Mouse (Mus musculus): ENCODE data around the gene Vps37b. TPM values are rescaled to one million over a fixed set of nuclear protein-coding genes. Genes with fewer than 3 reads are reported as not detected.

The Vps37b gene
- polyA plus RNA-seq, 1 experiment from 2014 or later, result 31.3 TPM

DNA sequence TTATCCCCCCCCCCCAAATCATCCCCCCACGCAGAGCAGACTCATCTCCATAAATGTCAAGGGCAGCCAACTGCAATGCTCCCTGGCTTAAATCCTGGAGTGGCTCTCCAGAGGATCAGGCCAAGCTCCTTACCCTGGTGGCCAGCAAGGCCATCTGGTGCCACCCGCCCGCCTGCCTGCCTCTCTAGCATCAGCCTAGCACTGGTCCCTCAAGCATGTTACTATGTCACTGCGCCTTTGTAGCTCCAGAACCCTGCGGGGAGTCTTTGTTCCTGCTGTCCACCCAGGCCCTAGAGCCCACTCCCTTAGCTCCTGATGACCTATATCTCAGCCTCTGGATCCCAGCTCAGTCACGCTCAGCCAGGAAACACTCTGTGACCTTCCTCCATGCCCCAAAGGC, 7.4 kb downstream of the Vps37b start:
- no peak overlapping the region for H3K27ac ChIP-seq (replicated peaks; ENCODE audit: low read depth, low read length)
- no peak for ATAC-seq (replicated peaks; ENCODE audit: insufficient number of reproducible peaks, low FRiP score, low TSS enrichment, low read depth)
- H3K36me3 ChIP-seq (replicated peaks; ENCODE audit: control insufficient read depth, insufficient read depth, low read depth, low read length), result no peaks in the 10 kb centered on the region
- H3K9me3 ChIP-seq (replicated peaks; ENCODE audit: control insufficient read depth, low read length), result no peaks in the 10 kb centered on the region
- H3K4me1 ChIP-seq (ENCODE audit: control insufficient read depth, insufficient read depth, low read length), result no peaks in the 10 kb centered on the region; the same call in 1 of the 2 replicates
- DNase-seq (ENCODE audit: low spot score), result no peak
- WGBS, result 75% methylated on average over 6 of the region's 6 CpGs
- H3K9ac ChIP-seq (replicated peaks; ENCODE audit: low read length), result no peak overlapping the region; the same call in 1 of the 2 replicates
- H3K27me3 ChIP-seq (ENCODE audit: control insufficient read depth, insufficient read depth, low read length), result no peaks in the 10 kb centered on the region
- no peak overlapping the region for H3K4me3 ChIP-seq (ENCODE audit: low read depth, low read length)
- H3K4me2 ChIP-seq (ENCODE audit: low read depth, low read length), result no peak overlapping the region

DNA sequence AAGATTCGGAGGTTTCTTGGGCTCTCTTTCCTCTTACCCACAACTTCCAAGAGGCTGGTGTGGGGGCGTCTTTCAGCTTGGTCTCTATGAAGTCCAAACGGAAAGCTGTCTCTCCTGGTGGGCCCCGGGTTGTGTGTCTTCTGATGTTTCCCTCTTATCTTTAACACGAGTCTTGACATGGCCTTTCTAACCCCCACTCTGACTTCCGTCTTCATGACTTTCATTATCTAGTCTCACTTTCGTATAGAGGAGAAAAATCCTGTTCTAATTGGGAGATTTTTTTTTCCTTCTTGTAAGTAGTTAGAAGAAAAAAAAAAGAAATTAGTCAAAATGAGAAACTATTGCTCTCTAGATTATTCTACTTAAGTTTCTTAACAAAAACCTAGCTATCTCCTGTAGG, 9.7 kb downstream of the Vps37b start:
- Histone ChIP-seq H3K9me3 (replicated peaks; ENCODE audit: control insufficient read depth, low read length) (no peaks in the 10 kb centered on the region), H3K27ac (replicated peaks; ENCODE audit: low read depth, low read length) (no peak overlapping the region), H3K4me3 (ENCODE audit: low read depth, low read length) (no peak overlapping the region), H3K4me1 (ENCODE audit: control insufficient read depth, insufficient read depth, low read length) (no peaks in the 10 kb centered on the region; the same call in none of the 2 replicates), H3K9ac (replicated peaks; ENCODE audit: low read length) (no peak overlapping the region), H3K36me3 (replicated peaks; ENCODE audit: control insufficient read depth, insufficient read depth, low read depth, low read length) (no peaks in the 10 kb centered on the region), H3K27me3 (ENCODE audit: control insufficient read depth, insufficient read depth, low read length) (no peaks in the 10 kb centered on the region), H3K4me2 (ENCODE audit: low read depth, low read length) (no peak overlapping the region)
- DNase-seq (ENCODE audit: low spot score) (no peak), ATAC-seq (replicated peaks; ENCODE audit: insufficient number of reproducible peaks, low FRiP score, low TSS enrichment, low read depth) (no peak)
- 78% methylated on average over 7 of the region's 7 CpGs for WGBS

DNA sequence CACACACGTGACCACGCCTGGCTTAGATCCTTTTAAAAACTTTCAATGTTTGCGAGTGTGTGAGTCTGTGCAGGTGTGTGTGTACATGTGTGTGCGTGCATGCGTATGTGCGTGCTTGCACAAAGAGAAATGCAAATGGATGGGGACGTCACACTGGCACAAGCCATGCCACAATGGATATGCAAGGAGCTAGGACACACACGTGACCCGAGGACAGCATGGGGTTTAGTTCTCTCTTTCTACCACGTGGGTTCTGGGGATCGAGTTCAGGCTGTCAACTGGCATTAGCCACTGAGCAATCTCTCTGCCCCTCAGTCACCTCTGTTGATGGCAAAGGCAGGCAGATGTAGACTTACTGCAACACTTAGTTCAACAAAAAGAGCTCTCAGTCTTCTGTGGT, 10.4 kb downstream of the Vps37b start:
- no peak overlapping the region for H3K27ac ChIP-seq (replicated peaks; ENCODE audit: low read depth, low read length)
- H3K9ac ChIP-seq (replicated peaks; ENCODE audit: low read length), result no peak overlapping the region
- H3K36me3 ChIP-seq (replicated peaks; ENCODE audit: control insufficient read depth, insufficient read depth, low read depth, low read length), result no peaks in the 10 kb centered on the region
- ATAC-seq (replicated peaks; ENCODE audit: insufficient number of reproducible peaks, low FRiP score, low TSS enrichment, low read depth), result no peak
- 83% methylated on average over 11 of the region's 11 CpGs for WGBS
- H3K27me3 ChIP-seq (ENCODE audit: control insufficient read depth, insufficient read depth, low read length), result no peaks in the 10 kb centered on the region
- H3K4me3 ChIP-seq (ENCODE audit: low read depth, low read length), result no peak overlapping the region
- H3K9me3 ChIP-seq (replicated peaks; ENCODE audit: control insufficient read depth, low read length), result no peaks in the 10 kb centered on the region
- H3K4me1 ChIP-seq (ENCODE audit: control insufficient read depth, insufficient read depth, low read length), result no peaks in the 10 kb centered on the region; the same call in none of the 2 replicates
- DNase-seq (ENCODE audit: low spot score), result no peak
- H3K4me2 ChIP-seq (ENCODE audit: low read depth, low read length), result no peak overlapping the region

DNA sequence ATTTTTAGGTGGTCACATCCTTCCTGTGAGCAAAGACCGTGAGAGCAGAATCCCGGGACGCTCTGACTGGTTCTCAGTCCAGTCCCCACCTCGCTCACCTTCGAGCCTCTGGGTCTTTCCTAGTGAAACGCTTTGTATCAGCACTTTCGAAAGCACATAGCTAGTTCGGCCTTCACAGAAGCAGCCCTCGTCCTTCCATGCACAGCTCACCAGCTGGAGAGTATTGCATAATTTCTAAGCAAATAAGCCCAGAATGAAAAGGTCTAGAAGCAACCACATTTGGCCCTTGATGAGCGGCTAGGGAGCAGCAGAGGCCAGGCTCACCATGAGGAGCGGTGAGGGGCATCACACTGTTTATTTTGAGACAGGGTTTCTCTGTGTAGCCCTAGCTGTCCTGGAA, 10.9 kb downstream of the Vps37b start:
- ATAC-seq (replicated peaks; ENCODE audit: insufficient number of reproducible peaks, low FRiP score, low TSS enrichment, low read depth), result no peak
- Histone ChIP-seq H3K4me3 (ENCODE audit: low read depth, low read length) (no peak overlapping the region), H3K9ac (replicated peaks; ENCODE audit: low read length) (no peak overlapping the region)

DNA sequence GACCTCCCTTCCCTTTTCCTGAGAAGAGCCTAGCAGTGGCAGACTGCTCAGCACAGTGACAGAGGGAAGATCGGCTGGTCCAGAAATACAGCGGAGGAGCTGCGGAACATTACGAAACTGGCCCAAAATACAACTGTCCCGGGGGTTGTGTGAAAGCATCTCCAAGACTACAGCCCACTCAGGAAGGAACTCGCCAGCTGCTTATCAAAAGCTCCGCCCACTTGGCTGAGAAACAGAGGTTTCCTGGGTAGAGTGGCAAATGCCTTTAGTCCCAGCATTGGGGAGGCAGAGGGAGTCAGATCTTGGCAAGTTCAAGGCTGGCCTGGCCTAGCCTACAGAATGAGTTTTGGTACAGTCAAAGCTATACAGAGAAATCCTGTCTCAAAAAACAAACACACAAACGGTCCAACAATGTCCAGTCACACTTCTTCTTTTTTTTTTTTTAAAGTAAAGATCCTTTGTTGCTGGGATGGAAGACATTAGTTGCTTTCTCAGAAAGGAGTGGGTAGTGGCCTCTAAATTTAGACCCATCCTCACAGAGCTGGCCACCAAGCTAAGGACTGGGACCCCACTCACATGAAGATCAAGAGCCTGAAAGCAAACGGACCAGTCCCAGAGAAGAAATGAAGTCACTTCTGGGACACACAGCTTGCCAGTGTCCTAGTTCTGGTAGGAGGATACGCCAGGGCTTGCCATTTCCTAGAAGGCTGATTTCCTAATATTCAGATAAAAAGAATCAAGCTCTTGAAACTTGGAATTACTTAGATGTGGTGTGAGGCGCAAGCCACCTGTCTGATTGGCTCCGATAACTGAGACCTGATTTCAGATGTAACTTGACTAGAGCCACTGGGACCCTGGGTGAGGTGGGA, 12.5 kb downstream of the Vps37b start:
- Histone ChIP-seq H3K27ac (replicated peaks; ENCODE audit: low read depth, low read length) (no peak overlapping the region), H3K9me3 (replicated peaks; ENCODE audit: control insufficient read depth, low read length) (no peaks in the 10 kb centered on the region), H3K36me3 (replicated peaks; ENCODE audit: control insufficient read depth, insufficient read depth, low read depth, low read length) (no peaks in the 10 kb centered on the region), H3K27me3 (ENCODE audit: control insufficient read depth, insufficient read depth, low read length) (no peaks in the 10 kb centered on the region), H3K4me1 (ENCODE audit: control insufficient read depth, insufficient read depth, low read length) (no peaks in the 10 kb centered on the region; the same call in 1 of the 2 replicates), H3K9ac (replicated peaks; ENCODE audit: low read length) (no peak overlapping the region), H3K4me3 (ENCODE audit: low read depth, low read length) (no peak overlapping the region), H3K4me2 (ENCODE audit: low read depth, low read length) (no peak overlapping the region)
- ATAC-seq (replicated peaks; ENCODE audit: insufficient number of reproducible peaks, low FRiP score, low TSS enrichment, low read depth), result no peak
- no peak for DNase-seq (ENCODE audit: low spot score)
- 77% methylated on average over 12 of the region's 12 CpGs for WGBS

More for the DNA sequence above, 10.9 kb downstream of the Vps37b start:
- Histone ChIP-seq H3K9me3 (replicated peaks; ENCODE audit: control insufficient read depth, low read length) (no peaks in the 10 kb centered on the region), H3K27ac (replicated peaks; ENCODE audit: low read depth, low read length) (no peak overlapping the region), H3K4me1 (ENCODE audit: control insufficient read depth, insufficient read depth, low read length) (no peaks in the 10 kb centered on the region; the same call in none of the 2 replicates), H3K4me2 (ENCODE audit: low read depth, low read length) (no peak overlapping the region), H3K36me3 (replicated peaks; ENCODE audit: control insufficient read depth, insufficient read depth, low read depth, low read length) (no peaks in the 10 kb centered on the region), H3K27me3 (ENCODE audit: control insufficient read depth, insufficient read depth, low read length) (no peaks in the 10 kb centered on the region)
- WGBS, result 92% methylated on average over 11 of the region's 11 CpGs
- no peak for DNase-seq (ENCODE audit: low spot score)

DNA sequence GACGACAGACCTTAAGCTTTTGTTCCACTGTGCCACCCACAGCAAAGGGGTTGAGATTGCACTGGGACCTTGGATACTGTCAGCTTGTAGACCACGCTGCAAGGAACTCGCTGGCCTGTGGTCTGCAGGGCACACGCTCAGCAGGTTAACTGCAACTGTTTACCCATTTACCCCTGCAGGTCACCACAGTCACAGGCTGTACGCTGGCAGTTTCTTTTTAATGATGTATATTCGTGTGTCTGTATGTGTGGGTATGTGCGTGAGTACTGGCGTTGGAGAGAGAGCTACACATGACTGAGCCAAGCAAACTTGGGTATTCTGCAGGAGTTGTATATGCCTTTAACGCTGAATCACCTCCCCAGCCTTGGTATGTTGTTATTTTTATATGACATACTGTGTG, 13.4 kb downstream of the Vps37b start:
- Histone ChIP-seq H3K4me2 (ENCODE audit: low read depth, low read length) (no peak overlapping the region), H3K9ac (replicated peaks; ENCODE audit: low read length) (no peak overlapping the region), H3K27ac (replicated peaks; ENCODE audit: low read depth, low read length) (no peak overlapping the region), H3K36me3 (replicated peaks; ENCODE audit: control insufficient read depth, insufficient read depth, low read depth, low read length) (no peaks in the 10 kb centered on the region), H3K4me1 (ENCODE audit: control insufficient read depth, insufficient read depth, low read length) (no peaks in the 10 kb centered on the region; the same call in 1 of the 2 replicates), H3K9me3 (replicated peaks; ENCODE audit: control insufficient read depth, low read length) (no peaks in the 10 kb centered on the region), H3K27me3 (ENCODE audit: control insufficient read depth, insufficient read depth, low read length) (no peaks in the 10 kb centered on the region), H3K4me3 (ENCODE audit: low read depth, low read length) (no peak overlapping the region)
- DNase-seq (ENCODE audit: low spot score) (no peak), ATAC-seq (replicated peaks; ENCODE audit: insufficient number of reproducible peaks, low FRiP score, low TSS enrichment, low read depth) (no peak)
- WGBS, result 89% methylated on average over 9 of the region's 9 CpGs

DNA sequence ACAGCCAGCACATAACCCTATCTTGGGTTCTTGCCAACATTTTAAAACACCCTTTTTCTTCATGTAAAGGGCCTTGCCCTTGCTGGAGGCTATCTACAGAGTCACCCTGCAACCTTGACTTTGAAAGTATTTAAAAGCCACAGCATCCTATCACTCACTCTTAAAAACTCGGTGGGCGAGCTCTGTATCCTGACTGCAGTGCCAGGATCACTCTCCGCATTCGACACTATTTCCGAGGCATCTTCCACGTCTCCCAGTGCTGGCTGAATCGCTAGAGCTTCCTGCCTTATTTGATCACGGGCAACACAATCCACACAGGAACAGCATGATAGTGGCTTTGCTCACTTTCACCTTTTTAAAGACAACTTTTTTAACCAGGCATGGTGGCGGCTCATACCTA, 14.1 kb downstream of the Vps37b start:
- no peak overlapping the region for H3K27ac ChIP-seq (replicated peaks; ENCODE audit: low read depth, low read length)
- H3K9ac ChIP-seq (replicated peaks; ENCODE audit: low read length), result no peak overlapping the region
- 88% methylated on average over 9 of the region's 9 CpGs for whole genome bisulfite sequencing
- no peaks in the 10 kb centered on the region for H3K27me3 ChIP-seq (ENCODE audit: control insufficient read depth, insufficient read depth, low read length)
- H3K4me2 ChIP-seq (ENCODE audit: low read depth, low read length), result no peak overlapping the region
- H3K4me1 ChIP-seq (ENCODE audit: control insufficient read depth, insufficient read depth, low read length), result no peaks in the 10 kb centered on the region; the same call in 1 of the 2 replicates
- no peaks in the 10 kb centered on the region for H3K9me3 ChIP-seq (replicated peaks; ENCODE audit: control insufficient read depth, low read length)
- no peaks in the 10 kb centered on the region for H3K36me3 ChIP-seq (replicated peaks; ENCODE audit: control insufficient read depth, insufficient read depth, low read depth, low read length)
- no peak overlapping the region for H3K4me3 ChIP-seq (ENCODE audit: low read depth, low read length)
- no peak for DNase-seq (ENCODE audit: low spot score)
- no peak for ATAC-seq (replicated peaks; ENCODE audit: insufficient number of reproducible peaks, low FRiP score, low TSS enrichment, low read depth)

DNA sequence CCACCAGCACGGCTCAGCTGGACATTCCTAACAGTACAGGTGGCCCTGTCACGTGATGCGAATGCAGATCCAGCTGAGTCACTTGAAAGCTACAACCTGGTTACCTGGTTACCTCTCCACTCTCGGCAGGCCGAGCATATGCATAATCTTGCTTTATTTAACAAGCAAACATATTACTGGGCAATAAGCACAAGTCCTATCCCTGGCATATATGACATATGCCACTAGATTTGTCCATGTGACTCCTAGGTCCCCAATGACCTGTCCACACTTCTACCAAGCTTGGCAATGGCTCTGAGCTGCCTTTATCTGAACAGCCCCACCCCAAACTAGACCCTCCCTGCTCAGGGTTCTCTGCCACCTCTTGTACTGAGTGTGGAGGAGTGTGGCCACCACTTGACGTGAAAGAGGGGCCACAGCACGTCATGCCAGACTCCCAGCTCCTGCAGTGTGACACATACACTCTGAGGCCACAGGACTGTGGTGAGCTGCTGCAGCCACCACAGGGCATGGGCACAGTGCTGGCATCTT, 15.7 kb downstream of the Vps37b start:
- Histone ChIP-seq H3K4me3 (ENCODE audit: low read depth, low read length) (no peak overlapping the region), H3K9me3 (replicated peaks; ENCODE audit: control insufficient read depth, low read length) (no peaks in the 10 kb centered on the region), H3K36me3 (replicated peaks; ENCODE audit: control insufficient read depth, insufficient read depth, low read depth, low read length) (no peaks in the 10 kb centered on the region), H3K4me2 (ENCODE audit: low read depth, low read length) (no peak overlapping the region), H3K27me3 (ENCODE audit: control insufficient read depth, insufficient read depth, low read length) (no peaks in the 10 kb centered on the region), H3K4me1 (ENCODE audit: control insufficient read depth, insufficient read depth, low read length) (peaks cover 3% of the 10 kb centered on the region), H3K27ac (replicated peaks; ENCODE audit: low read depth, low read length) (no peak overlapping the region), H3K9ac (replicated peaks; ENCODE audit: low read length) (no peak overlapping the region)
- 92% methylated on average over 7 of the region's 7 CpGs for WGBS
- DNase-seq (ENCODE audit: low spot score) (no peak), ATAC-seq (replicated peaks; ENCODE audit: insufficient number of reproducible peaks, low FRiP score, low TSS enrichment, low read depth) (no peak)
